Mouse (Mus musculus) large intestine, adult 2 months (tissue): ENCODE measurements around the gene Cdk18. TPM values are rescaled to one million over a fixed set of nuclear protein-coding genes. Genes with fewer than 3 reads are reported as not detected.
A peak's percentile ranks its signal among the peaks of the same experiment; 100 is the strongest.

Experiments
- DNase-seq: peaks from one replicate; pipeline ENCODE4 v3.0.0-alpha.2; 2012; ENCODE audit warnings: low read depth, low spot score
- WGBS: fragments of 180-500 bp; shearing (Covaris S2); methylation state at CpG from one replicate; pipeline ENCODE4 v1.1.7; 2018; 5-methylcytosine and 5-hydroxymethylcytosine counted together
- polyA plus RNA-seq: library from polyadenylated mRNA; depleted of rRNA; stranded (reverse); fragments of >200 nt; gene quantifications from 2 replicates; pipeline ENCODE4 v1.2.3, GENCODE M21; 2012

Cdk18 gene
- polyA plus RNA-seq, 1 experiment = 63.6 TPM

DNA sequence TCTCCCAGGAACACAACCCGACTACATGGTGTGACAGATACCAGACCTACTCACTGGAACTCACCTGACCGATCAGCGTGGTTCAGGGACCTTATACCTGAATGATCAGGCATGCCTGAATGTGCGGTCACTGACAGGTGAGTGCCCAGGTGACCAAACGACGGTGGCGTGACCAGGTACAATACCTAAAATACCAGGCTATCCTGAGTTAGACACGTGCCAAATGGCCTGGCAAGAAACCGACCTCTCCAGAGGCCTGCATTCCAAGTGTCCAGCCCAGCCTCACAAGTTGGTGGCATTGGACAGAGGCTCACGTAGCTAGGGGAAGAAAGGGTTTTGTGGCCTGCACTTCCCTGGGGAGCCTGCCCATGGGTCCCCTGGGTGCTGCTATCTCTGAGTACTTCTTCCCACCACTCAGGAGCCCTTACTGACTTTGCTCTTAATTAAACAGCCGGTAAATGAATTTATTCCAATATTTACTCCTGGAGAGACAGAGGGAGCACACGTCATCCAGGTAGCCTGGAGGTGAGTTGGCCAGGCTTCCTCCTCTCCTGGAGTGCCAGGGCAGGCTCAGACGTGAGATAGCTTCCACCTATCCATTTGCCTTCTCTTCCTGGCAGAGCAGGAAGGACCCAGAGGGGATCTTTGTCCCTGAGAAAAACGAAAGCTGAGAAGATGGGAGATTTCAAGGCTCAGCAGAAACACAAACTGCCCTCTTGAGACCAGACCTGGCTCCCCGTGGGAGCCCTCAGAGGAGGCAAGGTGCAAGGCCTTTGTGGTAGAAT is 11.5 kb upstream of the Cdk18 start:
- no peak for DNase-seq
- WGBS = 75% methylated on average over 15 of the region's 15 CpGs

DNA sequence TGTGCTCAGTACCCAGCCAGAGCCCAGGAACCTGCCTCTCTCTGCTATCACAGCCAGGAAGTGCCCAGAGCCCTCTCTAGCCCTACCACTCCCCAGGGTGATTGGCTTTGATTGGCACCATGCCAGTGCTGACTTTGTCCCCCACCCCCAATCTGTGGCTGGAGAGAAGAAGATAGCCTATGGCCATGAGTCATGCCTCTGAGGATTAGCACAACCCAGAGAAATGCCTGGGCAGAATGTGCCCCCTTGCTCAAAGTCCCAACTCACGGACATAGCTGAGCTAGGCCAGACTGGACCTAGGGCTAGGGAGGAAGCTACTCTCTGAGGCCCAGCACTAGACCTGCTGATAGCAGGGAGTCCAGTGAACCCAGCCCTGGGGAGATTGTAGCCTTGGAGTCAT is 10.7 kb upstream of the Cdk18 start:
- peak; percentile 76 for DNase-seq
- 16% methylated on average over 1 of the region's 1 CpGs for WGBS

DNA sequence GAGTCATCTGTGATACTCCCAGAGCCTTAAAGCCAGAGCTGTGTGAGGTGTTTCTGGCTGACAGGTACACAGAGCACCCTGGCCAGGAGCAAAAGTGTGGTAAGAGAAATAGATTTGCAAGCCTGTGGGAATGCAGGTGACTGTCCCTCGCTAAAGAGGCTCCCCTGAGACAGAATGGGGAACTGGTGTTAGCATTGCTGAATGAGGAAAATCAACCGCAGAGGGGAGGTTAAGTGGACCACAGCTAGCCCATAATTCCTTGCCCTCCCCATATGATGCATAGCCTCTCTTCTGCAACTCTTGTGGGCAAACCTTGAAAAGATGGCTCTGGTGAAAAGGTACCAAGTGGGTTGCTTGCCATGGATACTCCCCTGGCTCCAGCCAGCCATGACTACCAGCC is 9.9 kb upstream of the Cdk18 start:
- WGBS = 81% methylated on average over 2 of the region's 2 CpGs
- DNase-seq = no peak

DNA sequence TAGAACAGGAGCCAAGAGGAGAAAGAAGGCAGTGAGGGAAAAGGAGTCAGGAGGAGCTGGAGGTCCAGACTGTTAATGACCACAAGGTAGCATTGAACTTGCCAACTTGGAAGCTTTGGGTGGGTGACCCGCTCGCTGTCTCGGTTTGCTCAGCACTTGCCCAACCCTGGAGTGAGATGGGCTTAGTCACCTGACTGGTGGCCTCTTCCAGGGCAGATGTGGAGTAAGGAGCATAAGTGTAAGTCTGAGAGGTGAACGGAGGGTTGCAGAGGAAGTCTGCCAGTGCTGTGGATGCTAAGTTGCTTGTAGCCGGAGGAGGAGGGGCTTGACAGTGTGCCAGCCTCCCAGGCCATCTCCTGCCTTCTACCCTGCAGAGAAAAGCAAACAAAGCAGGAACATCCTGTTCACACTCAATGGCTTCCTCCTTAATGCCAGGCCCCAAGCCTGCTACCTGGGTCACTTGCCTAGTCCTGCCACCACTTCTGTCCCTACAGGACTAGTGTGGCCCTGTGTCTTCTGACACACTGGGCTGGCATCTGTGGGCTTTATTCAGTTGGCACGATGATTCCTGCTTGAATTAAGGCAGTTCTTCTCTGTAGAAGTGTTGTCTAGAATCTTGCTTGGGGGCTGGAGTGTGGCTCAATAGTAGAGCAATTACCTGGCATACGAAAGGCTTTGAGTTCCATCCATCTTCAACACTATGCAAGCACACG is 6.6 kb upstream of the Cdk18 start:
- WGBS = 72% methylated on average over 8 of the region's 8 CpGs
- DNase-seq = no peak

DNA sequence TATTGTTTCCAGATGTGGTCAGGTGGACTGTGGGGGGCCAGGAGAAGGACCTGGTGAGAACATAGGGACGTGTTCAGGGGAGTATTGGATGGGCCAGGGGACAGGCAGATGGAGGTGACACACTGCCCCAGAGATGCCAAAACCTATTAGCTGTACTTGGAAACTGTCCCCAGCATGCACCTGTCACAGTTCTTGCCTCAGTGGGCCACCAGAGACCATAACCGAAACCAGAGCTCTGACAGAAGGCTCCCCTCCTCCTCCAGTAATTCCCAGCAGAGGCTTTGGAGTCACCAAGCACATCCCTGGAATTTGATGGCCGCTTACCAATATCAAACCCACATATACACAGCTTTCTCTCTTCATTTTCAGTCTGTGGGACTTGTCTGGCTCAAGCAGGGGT is 5.4 kb upstream of the Cdk18 start:
- DNase-seq = no peak
- 88% methylated on average over 3 of the region's 3 CpGs for WGBS

DNA sequence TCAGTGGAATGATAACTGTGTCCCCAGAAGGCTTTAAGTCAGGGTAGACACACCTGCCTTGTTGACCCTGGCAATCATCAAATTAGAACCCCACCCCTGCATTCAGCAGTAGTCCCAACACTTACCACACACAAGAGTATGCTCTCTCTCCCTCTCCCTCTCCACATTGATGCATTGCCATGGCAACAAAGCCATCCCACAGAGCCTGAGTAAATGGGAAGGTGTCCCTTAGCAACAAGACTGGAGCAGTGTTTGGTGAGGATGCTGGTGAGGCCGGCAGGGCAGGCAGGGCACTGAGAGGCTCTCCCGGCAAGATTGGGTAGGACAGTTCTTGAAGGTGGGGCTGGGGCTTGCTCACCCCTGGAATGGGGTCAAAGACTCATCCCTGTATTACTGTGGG is 4.7 kb upstream of the Cdk18 start:
- WGBS = 41% methylated on average over 2 of the region's 2 CpGs
- DNase-seq = no peak

DNA sequence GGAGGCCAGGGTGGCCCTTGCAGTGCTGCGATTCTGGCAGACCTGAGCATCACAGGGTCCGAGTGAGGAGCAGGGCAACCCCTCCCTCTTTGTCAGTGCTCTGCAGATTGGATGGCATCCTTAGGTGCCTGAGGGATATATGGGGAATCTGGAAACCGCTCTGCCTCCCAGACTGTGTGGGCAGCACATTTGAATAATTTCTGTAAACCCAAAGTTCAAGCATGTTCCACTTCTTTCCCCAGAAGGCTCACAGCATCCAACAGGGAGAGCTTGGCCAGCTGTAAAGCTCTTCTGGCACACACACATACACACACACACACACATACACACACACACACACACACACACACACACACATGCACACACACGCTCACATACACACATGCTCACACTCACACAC is 4.2 kb upstream of the Cdk18 start:
- 80% methylated on average over 4 of the region's 4 CpGs for WGBS
- DNase-seq = no peak

DNA sequence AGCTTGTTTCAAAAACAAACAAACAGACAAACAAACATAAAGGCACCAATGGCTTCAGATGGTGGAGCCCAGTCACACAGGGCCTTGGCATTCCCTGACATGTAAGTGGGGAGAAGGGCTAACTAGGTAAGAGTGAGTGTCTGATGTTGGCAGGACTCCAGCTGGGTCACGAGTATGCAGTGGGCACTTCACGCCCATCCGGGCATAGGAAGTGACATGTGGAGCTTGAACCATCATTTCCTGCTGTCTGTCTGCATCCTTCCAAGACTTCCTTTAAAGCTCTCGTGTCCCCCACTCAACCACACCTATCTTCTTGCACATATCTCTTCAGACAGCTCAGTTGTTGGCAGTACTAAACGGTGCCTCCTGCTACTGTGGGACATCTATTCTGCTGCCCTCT is 3.6 kb upstream of the Cdk18 start:
- WGBS = 44% methylated on average over 5 of the region's 5 CpGs
- DNase-seq = no peak

DNA sequence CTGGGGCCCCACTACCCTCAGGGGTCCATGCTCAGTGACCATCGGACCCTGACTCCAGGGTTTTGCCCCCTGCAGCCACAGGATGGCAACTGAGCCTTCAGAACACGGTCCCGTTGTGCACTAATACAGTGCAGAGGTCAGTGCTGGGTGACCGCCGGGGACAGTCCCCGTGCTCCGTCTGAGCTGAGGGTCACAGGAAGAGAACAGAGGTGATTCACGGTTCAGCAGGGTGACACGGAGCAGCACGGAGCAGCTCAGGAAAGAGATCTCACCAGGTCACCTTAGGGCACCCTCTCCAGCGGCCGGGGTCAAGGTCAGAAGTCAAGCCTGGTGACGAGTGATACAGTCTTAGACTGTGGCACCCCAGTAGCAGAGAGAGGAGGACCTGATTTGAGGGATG is 2.3 kb upstream of the Cdk18 start:
- 79% methylated on average over 13 of the region's 13 CpGs for WGBS
- DNase-seq = no peak

DNA sequence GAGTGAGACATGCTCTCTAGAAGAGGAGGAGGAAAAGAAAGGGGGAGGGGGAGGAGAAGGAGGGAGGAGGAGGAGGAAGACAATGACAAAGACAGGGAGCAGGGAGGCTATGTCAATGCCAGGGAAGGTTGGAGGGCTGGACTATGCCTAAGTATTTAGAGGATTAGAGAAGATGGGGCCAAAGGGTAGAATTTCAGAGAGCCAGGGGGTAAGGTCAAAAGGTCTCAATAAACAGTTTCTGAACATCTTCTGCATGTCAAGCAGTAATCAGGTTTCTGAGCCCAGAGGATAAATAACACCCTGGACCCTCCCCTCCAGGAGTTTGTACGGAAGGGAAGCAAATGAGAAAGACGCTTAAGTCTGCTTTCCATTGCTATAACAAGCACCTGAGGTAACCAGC is 1.7 kb upstream of the Cdk18 start:
- DNase-seq = no peak
- WGBS = 86% methylated on average over 2 of the region's 2 CpGs

DNA sequence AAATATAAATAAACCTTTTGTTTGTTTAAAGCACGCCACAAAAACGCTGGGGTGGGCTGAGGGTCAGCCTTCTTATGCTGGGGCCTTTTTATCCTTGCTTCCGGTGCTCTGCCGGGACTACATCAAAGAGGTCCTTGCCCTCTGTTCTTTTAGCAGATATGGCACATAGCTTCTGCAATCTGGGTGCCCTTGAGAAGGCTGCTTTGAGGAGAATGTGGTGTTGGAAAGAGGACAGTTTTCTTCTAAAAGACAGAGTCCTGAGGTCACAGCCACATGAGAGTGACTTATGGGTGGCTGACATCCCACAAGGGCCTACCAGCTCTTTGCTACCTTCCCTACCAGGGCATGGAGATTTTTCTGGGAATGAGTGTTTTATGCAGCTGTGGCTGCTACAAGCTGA is 1.1 kb upstream of the Cdk18 start:
- WGBS = 56% methylated on average over 4 of the region's 4 CpGs
- DNase-seq = no peak

DNA sequence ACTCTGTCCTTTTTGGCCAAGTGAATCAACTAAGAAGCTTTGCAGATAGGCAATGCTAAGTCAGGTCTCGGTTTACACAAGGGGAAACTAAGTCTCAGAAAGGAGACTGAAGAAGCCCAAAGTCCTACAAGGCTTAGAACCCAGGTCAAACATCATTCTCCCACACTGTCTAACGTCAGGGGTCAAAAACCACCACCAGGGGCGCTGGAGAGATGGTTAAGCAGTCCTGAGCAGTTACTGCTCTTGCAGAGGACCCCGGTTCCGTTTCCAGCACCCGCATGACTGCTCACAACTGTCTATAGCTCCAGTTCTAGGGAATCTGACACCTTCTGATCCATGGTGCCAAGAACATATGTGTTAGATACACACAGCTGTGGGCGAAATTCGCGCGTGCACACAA is 687 bp upstream of the Cdk18 start:
- 58% methylated on average over 10 of the region's 10 CpGs for WGBS
- no peak for DNase-seq

DNA sequence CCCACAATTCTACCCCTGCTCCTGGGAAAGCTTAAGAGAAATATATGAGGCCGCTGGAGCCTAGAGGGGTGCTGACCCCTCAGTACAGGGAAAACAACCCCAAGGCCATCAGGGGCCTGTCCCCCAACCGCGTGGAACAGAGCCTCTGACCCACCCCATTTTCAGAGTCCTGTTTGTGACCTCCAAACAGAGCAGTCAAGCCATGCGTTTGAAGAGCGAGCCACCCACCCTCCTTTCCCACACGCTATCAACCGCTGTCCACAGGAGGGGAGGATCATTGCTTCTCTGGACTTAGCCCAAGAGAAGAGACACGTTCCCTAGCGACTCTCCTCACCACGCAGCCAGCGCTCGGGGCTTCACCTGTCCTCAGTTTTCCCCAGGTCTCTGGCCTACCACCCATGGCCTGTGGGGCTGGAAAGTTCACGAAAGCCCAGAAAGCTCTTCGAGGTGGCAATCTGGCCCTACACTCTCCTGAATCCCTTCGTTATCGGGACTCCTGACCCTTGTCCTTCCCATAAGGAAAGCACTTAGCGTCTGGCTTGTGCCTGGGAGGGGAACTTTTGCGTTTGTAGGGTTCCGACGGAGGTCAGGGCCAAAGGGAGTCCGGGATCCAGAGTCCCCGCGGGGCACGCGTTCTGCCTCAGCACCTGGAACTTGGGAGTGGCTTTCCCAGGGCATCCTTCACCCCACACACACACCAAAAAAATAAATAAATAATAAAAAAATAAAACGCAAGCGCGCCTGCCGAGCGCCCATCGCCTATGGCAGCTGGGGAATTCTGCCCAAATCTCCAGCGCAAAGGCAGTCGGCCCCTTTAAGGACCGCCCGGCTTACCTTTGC is 688 bp downstream of the Cdk18 start:
- WGBS = 8% methylated on average over 35 of the region's 35 CpGs
- DNase-seq = no peak

DNA sequence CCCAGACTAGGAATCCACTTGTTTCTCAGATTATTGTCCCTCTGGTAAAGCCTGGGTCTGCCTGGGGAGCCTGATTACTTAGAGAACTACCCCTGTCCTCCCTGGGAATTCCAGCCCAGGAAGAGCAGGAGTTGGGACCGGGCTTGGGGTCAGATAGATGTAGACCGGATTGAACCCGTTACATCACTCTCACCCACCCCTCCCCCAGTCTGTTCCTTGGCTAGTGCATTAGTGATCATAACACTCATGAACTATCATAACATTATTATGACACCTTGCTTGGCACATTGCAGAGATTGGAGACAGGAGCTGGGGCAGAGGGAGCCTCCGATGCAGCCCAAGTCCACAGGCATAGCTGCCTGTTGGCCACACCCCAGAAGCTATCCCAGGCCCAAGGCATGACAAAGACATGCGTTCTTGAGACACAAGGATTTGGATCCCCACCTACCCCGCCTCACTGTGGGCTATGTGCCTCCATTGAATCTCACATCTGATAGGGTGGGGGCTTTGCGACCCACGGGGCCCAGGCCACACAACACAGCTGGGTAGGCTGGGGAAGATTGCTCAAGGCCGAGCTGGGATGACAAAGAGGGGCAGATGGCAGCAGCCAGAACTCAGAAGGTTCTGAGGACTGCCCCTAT is 1.4 kb downstream of the Cdk18 start:
- DNase-seq = no peak
- 56% methylated on average over 9 of the region's 9 CpGs for WGBS

DNA sequence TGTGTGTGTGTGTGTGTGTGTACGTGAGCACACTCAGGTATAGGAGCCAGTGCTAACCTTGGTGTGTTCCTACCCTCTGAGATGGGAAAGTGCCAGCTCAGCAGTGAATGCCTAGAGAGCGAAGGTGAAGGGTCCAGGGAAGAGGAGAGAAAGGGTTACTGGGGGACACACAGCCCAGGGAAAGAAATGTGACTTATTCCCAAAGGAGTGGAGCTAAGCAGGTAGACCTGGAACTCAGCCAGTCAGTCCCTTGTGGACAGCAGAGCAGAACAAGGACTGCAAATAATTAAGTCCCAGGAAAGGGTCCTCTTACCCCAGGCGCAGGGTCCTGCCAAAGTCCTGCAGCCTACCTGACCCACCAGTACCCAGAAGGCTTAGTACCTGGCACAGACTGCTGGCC is 2.6 kb downstream of the Cdk18 start:
- WGBS = 92% methylated on average over 3 of the region's 3 CpGs
- DNase-seq = no peak

DNA sequence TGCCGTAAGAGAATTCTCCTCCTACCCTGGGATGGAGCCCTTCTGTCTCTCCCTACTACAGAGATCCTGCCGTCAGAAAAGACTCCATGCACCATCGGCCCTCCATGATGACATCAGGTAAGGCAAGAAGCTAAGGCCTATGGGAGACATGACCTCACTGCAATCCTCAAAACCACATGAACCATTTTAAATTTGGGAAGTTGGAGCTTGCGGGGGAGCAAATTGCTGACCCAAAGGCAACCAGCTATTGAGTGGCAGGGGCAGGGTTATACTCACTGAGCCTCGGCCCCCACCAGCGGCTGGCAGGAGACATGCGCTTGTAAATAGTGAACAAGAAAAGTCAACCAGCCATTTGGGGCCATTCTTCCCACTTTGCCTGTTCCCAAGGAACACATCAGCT is 3.9 kb downstream of the Cdk18 start:
- 88% methylated on average over 7 of the region's 7 CpGs for WGBS
- DNase-seq = no peak

DNA sequence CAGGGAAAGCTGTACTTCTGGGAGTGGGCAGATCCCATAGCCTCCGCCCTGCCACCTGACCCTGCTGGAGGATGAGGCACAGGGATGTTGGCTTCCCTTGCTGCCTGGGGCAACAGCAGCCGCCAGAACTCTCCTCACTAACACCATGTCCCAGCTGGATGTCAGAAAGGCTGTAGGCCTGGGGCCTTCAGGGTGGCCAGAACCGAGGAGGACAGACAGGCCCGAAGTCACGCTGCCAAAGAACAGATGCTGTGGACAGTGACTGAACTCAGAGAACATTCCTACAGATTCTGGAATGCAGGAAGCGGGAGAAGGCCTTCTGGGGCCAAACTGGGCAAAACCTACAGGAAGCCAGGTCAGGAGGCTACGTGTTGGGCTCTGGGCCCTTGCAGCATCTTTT is 11.2 kb downstream of the Cdk18 start:
- WGBS = 69% methylated on average over 7 of the region's 7 CpGs
- no peak for DNase-seq

DNA sequence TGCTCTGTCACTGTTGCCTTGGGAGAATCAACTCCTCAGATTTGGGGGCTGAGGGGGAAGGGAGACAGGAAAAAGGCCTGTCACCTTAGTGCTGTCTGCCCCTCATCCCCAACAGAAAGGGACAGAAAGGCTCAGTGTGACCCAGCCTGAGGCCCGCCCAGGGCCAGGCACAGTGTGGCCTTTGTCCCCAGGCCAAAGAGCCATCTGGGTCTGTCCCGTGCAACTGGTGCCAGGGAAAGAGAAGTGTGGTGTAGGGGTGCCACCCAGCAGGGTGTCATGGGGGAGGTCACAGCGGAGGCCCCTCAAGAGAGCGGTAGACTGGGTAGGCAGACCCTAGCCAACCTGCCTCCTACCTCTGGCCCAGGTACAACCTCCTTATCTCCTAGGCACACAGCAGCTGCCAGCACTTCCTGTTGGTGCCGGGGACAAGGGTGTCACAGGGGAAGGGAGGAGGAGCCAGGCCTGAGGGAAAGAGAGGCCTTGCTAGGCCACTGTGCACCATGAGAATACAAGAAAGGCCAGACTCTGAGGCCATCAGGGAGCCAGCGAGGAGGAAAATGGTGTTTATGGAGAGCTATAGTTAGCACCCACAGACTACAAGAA is 13.6 kb downstream of the Cdk18 start:
- WGBS = 28% methylated on average over 6 of the region's 6 CpGs
- DNase-seq = peak; percentile 61

DNA sequence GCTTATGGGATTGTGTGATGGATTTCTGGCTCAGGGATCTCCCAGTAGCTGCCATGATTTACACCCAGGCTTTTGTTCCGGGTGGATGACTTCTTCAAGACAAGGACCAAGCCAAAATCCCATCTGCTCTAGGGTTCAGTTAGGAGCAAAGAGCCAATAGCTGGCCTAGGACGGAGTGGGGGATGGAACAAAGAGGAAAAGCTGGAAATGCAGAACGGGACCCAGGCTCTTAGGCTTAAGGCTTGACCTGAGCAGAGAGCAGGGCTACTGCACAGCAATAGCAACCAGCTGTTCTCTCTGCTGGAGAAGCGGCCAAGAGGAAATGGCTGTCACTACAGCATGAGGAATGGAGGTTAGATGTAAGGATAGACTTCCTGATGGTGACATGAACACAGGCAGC is 14.2 kb downstream of the Cdk18 start:
- no peak for DNase-seq
- 57% methylated on average over 4 of the region's 4 CpGs for WGBS
